Mouse (Mus musculus): ENCODE data around the gene Zfp398. TPM values are rescaled to one million over a fixed set of nuclear protein-coding genes. Genes with fewer than 3 reads are reported as not detected.

Gene Zfp398
- polyA plus RNA-seq (2017; shearing (Covaris generic)) = 22.8 TPM

DNA sequence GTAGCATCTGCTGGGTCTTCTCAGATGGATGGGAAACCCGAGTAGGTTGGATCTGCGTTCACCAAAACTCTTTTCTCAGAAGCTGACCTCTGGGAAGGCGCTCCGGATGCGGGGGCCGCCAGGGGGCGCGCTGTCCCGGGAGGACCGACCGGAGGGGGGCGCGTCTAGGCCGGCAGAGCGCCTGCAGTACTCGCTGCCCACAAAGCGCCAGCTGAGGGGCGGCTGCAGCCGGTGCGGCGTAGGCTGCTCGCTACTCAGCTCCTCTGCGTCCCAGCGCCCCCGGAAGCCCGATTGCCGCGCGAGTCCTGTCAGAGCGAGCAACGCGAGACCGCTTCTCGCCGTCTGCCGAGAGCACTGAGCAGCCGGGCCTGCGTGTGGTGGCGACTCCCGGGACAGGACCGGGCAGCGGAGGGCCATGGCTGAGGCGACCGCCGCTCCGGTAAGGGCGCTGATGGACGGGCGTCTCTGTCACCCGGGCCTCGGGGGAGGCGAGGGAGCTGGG lies at the start of gene Zfp398:
TSS of gene Zfp398 (plus strand) at position 180 of the 502 bp plus-strand sequence.

DNA sequence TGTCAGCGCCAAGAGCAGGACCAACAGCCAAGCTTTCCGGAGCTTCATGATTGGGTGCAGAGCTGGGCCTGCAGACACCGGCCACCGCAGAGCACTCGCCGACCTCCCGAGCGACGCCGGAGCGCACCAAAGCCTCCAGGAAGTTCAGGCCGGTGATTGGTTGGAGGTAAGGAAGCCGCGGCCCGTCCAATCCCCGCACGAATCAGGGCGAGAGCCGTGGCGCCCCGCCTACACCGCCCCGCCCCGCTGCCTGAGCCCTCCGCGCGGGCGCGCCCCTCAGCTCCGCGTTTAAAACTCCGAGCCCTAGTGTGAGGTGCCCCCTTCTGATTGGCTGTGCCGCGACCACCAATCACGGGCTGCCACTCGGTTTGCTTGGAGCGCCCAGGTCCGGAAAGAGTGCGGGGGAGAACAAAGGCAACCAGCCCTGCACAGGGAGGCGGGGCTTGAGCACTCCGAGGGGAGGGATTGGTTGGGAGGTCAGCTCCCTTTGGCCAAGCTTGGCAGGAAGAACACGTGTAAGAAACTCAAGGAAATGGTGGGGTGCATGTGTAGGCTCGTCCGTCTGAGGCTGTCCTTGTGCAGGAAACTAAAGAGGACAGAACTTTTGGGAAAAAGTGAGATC lies 22.1 kb upstream of the Zfp398 start, which contains the start of gene Pdia4:
TSS of gene Pdia4 (minus strand) at position 174 of the 622 bp plus-strand sequence.

DNA sequence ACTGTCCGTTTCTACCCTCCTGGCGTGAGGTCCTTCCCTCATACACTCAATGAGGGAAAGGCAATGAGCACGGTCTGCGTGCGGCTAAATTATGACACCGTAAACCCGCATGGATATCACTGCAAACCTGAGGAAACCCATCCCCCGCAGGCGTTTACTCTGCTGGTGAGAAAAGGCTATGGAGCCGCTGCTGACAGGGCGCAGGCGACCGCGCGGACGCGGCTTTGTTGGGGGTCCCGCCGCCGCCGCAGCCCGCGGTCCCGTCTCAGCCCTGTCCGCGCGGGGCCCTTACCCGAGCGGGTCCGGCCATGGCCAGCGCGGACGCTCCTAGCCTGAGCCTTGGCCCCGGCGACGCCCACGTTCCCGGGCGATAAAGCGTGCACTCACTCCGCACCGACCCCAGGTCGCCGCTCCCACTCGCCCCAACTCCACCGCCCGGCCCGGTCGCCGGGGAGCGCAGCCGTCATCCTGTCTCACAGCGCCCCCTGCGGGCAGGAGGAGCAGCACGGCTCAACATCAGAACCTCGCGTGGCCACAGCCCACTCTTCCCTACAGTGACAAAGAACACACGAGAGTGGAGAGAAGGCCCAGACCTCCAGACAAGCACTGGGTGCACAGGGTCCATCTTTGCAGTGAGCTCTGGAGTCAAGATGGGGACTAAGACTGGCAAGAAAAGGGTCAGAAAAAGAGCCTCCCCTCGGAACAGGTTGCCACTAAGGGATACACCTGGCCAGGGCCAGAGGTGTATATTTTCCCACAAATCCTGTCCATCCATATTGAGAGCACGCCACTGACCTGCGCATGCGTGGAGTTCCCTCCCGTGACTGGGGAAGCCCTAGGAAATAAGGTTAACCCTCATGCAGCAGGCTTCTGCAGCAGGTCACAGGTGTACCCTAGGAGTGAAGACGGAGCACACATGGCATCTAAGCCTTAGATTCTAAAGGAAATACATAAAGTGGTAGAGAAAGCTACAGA lies 5.1 kb upstream of the Zfp398 start, which contains the start of gene Zfp786:
TSS of gene Zfp786 (minus strand) at position 764 of the 975 bp plus-strand sequence.

DNA sequence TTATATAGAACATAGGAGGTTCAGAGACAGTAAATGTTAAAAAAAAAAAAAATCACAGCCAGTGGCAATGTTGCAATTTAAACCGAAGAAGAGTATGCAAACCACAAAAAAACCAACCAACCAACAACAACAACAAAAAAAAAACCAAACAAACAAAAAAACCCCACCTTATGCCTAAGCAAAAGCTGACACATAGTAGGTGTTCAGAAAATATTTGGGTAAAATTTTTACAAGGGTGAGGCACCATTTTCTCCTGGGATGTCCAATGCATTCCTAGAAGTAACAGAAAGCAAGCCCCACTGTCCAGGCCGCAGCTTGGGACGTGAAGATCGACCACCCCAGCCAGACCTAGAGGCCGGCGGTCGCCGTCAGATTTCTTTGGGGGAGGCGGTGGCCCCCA lies 41.6 kb downstream of the Zfp398 start, which contains the start of gene Zfp282:
TSS of gene Zfp282 (plus strand) at position 147 of the 400 bp plus-strand sequence.

DNA sequence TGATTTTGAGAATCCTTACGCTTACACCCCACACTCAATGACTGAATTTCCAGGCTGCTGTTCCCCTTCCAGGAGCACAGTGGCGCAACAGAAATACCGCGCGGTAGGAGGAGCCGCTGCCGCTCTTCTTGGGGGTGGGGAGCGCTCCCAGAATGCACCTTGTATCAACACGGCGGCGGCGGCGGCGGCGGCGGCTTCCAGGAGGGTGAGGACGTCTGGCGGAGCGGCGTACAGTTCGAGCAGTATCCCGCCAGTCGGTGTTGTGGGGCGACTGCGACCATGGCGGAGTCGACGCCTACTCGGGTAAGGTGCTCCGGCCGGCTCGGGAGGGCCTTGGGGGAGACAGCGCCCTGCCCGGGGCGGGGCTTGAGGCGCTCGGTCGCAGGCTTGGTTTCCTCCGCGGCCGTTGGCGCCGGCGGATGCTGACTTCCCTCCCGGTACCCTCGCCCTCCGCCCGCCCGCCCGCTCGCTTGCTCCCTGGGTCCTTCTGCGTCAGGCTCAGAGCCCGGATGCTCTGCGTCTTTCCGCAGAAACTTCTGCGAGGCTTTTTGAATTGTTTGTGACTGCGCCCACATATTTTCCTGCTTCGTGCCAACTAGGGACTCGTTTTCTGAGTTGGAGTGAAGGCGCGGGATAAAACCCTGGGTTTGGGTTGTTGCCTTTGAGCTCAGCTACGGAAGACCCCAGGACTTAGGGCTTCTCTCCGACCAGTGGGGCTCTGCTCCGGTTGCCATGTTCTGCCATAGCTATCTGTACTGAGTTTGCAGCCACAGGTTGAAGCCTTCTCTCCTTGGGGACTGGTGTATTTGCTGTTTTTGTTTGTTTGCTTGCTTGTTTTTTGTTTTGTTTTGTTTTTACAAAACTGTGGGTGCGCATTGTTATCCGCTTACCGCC lies 85.2 kb downstream of the Zfp398 start, which contains the start of gene Zfp212:
TSS of gene Zfp212 (plus strand) at position 30 of the 894 bp plus-strand sequence.

Other genes with a start within 250 kb of the Zfp398 start
- 36.9 TPM for gene Ezh2, start 240.3 kb upstream of the Zfp398 start, polyA plus RNA-seq (2017; shearing (Covaris generic))
- gene Pdia4, start 22.2 kb upstream of the Zfp398 start, polyA plus RNA-seq (2017; shearing (Covaris generic)) = 196 TPM
- 0.26 TPM for gene Zfp786, start 4.8 kb upstream of the Zfp398 start, polyA plus RNA-seq (2017; shearing (Covaris generic))
- 5.6 TPM for gene Zfp282, start 41.5 kb downstream of the Zfp398 start, polyA plus RNA-seq (2017; shearing (Covaris generic))
- gene Zfp212, start 84.8 kb downstream of the Zfp398 start, polyA plus RNA-seq (2017; shearing (Covaris generic)) = 22.2 TPM
- 31.1 TPM for gene Zfp956, start 117.7 kb downstream of the Zfp398 start, polyA plus RNA-seq (2017; shearing (Covaris generic))
- gene Zfp777, start 213.2 kb downstream of the Zfp398 start, polyA plus RNA-seq (2017; shearing (Covaris generic)) = 2.2 TPM